Mouse (Mus musculus) myocyte (in vitro differentiated cells): ENCODE data around the gene Nabp2.

Experiments used
- E2F4 ChIP-seq: IDR thresholded peaks from one replicate; pipeline ENCODE4 v1.6.1; 2011; ENCODE audit warnings: mild to moderate bottlenecking, control low read depth, moderate library complexity; ENCODE audit not compliant: insufficient read depth
- MAX ChIP-seq: IDR thresholded peaks from one replicate; pipeline ENCODE4 v1.6.1; 2011; ENCODE audit warnings: low read depth, mild to moderate bottlenecking, control low read depth
- MYOG ChIP-seq, 3 experiments: IDR thresholded peaks; one replicate each; pipeline ENCODE4 v1.6.1; 2011; ENCODE audit warnings: control low read depth in 2 of 3, low read depth in 2 of 3, mild to moderate bottlenecking in 2 of 3; ENCODE audit not compliant: insufficient read length in 2 of 3, control insufficient read depth in 1 of 3, insufficient read depth in 1 of 3
- POLR2A ChIP-seq: IDR thresholded peaks from one replicate; pipeline ENCODE4 v1.6.1; 2011; ENCODE audit warnings: low read depth, mild to moderate bottlenecking, control low read depth, moderate library complexity; ENCODE audit not compliant: insufficient read length
- REST ChIP-seq: IDR thresholded peaks from one replicate; pipeline ENCODE4 v1.6.1; 2011; ENCODE audit warnings: mild to moderate bottlenecking, control low read depth, moderate library complexity; ENCODE audit not compliant: insufficient read depth, insufficient read length
- USF1 ChIP-seq: IDR thresholded peaks from one replicate; pipeline ENCODE4 v1.6.1; 2011; ENCODE audit warnings: low read depth, mild to moderate bottlenecking, control low read depth, moderate library complexity

DNA sequence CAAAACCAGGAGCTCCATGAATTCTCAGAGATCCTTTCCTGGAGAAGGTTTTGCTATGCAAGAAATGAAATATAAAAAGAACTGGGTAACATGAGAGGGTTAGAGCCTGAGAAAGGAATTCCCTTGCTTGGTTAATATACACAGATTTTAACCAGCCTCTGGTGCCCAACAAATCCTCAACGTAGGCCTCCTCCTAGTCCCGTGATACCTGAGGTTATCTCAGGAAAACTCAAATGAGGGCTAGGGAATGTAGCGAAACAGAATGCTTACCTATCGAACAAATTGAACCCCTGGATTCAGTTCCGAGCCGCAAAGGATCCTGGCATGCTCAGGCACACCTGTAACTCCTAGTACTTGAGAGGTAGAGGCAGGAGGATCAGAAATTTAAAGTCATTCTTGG is 46.4 kb upstream of the Nabp2 start:
- TF ChIP-seq REST (no peak), POLR2A (no peak), USF1 (no peak), MYOG (IDR thresholded peaks at IDR 0.05; ENCODE audit: control insufficient read depth in 1 of 3, insufficient read depth in 1 of 3, insufficient read length in 2 of 3, low read depth in 2 of 3) (no peak), MAX (no peak), E2F4 (no peak)
